Mouse (Mus musculus) liver, adult 2 months (tissue): ENCODE measurements around the gene Dennd4a.

Source experiments
- CTCF ChIP-seq: fragments of 200-500 bp; IDR thresholded peaks from 2 replicates; pipeline ENCODE4 v1.5.1; 2011; ENCODE audit warnings: low read depth, low read length, control low read depth
- POLR2A ChIP-seq: fragments of 200-500 bp; IDR thresholded peaks from 2 replicates; pipeline ENCODE4 v1.6.1; 2011; ENCODE audit warnings: low read length, control low read depth; ENCODE audit not compliant: insufficient read depth; ENCODE audit errors: extremely low read depth

- no peak for TF ChIP-seq CTCF
- TF ChIP-seq POLR2A = no peak
These were observed 3.9 kb upstream of the Dennd4a start for GRCm38 (mm10) chr9:64807061-64807808.
